Mouse (Mus musculus) thymus, adult 2 months (tissue): ENCODE results near the gene Zfp280b.

Experiments used
- CTCF ChIP-seq: fragments of 200-500 bp; IDR thresholded peaks from 2 replicates; pipeline ENCODE4 v1.5.1; 2012; ENCODE audit warnings: mild to moderate bottlenecking, control low read depth, low read length, moderate library complexity, borderline replicate concordance; ENCODE audit not compliant: control insufficient read depth, poor library complexity, insufficient read depth; ENCODE audit errors: extremely low read depth
- POLR2A ChIP-seq: fragments of 200-500 bp; IDR thresholded peaks from 2 replicates; pipeline ENCODE4 v1.6.1; 2012; ENCODE audit warnings: mild to moderate bottlenecking, low read length, control low read depth, moderate library complexity; ENCODE audit not compliant: control insufficient read depth, poor library complexity, insufficient read depth; ENCODE audit errors: extremely low read depth

- TF ChIP-seq CTCF, result no peak
- TF ChIP-seq POLR2A, result no peak
These were observed 38.7 kb upstream of the Zfp280b start for GRCm38 (mm10) chr10:75993616-75994240.
